Mouse (Mus musculus): ENCODE results near the gene Fam117a.

- TF ChIP-seq CTCF (IDR thresholded peaks at IDR 0.05 in 2 of 3, conservative IDR thresholded peaks at IDR 0.05 in 1 of 3; ENCODE audit: control insufficient read depth in 1 of 3, insufficient read depth in 1 of 3, low read depth in 2 of 3, low read length in 3 of 3, poor library complexity in 1 of 3, severe bottlenecking in 1 of 3) (no peak), MAX (IDR thresholded peaks at IDR 0.05; ENCODE audit: low read length) (no peak), EP300 (IDR thresholded peaks at IDR 0.05; ENCODE audit: low read depth in 1 of 2, low read length in 2 of 2) (no peak), POLR2A (IDR thresholded peaks at IDR 0.05; ENCODE audit: control insufficient read depth in 1 of 2, insufficient read depth in 1 of 2, low read depth in 1 of 2, low read length in 2 of 2, poor library complexity in 1 of 2) (no peak), TBP (IDR thresholded peaks at IDR 0.05; ENCODE audit: low read depth, low read length) (no peak), ZNF384 (IDR thresholded peaks at IDR 0.05; ENCODE audit: low read depth, low read length) (no peak)
Measured at GRCm38 (mm10) chr11:95354945-95355660, 18.3 kb downstream of the Fam117a start.
